Mouse (Mus musculus): ENCODE measurements around the gene Prdm16.

The Prdm16 gene

DNA sequence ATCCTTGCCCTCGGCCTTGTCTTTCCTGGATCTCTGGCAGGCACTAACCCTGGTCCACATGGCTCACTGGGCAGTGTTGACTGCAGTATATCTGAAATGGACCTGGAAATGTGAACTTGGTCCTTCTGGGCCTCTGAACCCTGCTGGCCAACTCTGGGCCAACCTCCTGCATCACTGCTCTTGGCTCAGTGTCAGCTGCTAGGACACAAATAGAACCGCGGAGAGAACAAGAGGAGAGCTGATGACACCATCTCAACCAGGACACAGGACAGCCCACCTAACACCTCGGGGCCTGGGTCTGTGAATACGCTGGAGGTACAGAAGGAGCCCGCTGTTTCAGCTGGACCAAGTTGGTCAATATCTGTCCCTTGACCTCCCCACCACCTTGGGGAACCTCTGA lies 73.5 kb downstream of the Prdm16 start:
- TF ChIP-seq GATA4 (IDR thresholded peaks at IDR 0.05; ENCODE audit: insufficient replicate concordance, low read length) = no peak

DNA sequence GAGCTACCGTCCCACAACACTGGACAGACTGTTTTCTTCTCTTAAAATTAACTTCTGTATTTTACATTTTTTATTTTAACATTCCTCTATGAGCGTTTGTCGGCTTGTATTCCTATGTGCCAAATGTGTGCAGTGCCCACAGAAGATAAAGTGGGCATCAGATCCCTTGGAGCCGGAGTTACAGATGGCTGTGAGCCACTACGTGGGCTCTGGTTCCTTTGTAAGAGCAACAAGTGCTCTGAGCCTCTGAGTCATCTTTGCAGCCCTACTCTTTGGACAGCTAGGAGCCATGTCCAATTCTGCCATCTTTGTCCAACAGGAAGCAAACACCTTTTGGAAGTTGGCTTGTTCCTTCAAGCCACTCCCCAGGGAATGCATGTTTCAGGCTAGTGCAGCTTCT lies 78.6 kb downstream of the Prdm16 start:
- TF ChIP-seq GATA4 (IDR thresholded peaks at IDR 0.05; ENCODE audit: insufficient replicate concordance, low read length) = no peak

DNA sequence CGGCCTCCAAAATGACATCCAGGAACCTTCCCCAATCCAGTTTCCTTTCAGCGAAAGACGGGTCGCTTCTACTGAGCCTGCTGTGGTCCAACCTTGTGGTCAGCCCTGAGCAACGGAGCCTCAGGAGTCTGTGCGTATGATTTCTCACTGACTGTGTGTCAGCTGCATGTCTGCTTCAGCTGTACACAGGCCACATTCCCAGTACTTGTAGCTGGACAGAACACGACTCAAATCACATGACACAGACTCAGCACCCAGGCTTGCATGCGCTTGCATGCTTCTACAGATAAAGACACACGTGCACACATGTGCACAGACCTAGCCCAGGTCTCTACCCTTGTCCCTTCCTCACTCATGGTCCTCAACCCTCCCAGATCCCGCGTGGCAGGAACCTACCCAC lies 79.5 kb downstream of the Prdm16 start:
- no peak for TF ChIP-seq GATA4 (IDR thresholded peaks at IDR 0.05; ENCODE audit: insufficient replicate concordance, low read length)

DNA sequence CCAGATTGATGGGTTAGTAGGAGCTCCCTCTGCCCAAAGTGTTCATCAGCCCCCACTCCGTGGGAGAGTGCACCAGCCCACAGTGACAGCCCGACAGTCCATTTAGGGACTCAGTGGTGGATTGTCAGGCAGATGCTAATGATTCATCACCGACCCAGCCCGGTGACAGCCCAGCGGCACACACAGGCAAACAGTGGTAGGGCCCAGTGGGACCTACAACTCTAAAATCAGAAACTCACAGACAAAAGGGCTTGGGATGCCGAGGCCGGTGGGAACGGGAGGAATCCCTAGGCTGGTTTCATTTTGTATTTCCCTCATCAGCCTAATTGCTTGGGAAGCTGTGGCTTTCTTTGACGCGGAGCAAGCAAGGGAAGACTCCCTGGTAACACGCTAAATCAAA lies 80.3 kb downstream of the Prdm16 start:
- no peak for TF ChIP-seq GATA4 (IDR thresholded peaks at IDR 0.05; ENCODE audit: insufficient replicate concordance, low read length)

DNA sequence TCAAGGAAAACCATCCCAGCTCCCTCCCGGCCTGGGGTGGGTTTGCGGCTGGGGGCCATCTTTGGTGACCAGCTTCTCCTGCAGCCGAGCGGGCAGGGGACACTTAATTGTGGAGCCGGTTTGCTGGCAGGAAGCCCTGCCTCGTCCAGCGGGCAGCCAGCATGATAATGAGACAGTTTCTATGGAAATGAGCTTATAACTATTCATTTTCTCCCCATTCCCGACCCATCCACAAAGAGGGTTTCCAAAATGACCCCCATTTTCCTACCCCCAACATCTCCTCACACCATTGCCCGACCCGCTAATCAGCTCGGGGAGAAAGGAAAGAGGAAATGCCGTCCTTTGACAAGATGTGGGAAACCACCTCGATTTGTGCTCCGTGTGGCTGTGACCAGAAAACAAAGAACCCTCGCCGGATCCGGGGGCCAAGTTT lies 86.7 kb downstream of the Prdm16 start:
- TF ChIP-seq GATA4 (IDR thresholded peaks at IDR 0.05; ENCODE audit: insufficient replicate concordance, low read length) = no peak

DNA sequence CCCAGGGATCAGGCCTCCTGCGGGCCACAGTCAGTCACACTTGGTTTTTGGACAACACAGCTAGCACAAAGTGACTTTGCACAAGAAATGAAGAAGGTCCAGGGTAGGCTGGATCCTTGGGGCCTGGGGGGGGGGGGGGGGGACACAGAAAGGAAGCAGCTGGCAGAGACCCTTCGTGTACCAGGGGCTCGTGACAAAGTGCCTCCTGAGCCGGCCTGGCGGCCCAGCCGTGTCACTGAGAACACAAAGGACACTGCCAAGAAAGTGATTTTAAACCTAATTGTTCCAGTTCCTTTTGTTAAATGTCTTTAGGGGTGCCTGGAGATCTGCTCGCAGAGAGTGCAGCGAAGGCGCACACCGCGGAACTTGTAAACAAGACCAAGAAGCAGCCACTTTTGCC lies 87.2 kb downstream of the Prdm16 start:
- TF ChIP-seq GATA4 (IDR thresholded peaks at IDR 0.05; ENCODE audit: insufficient replicate concordance, low read length) = no peak

DNA sequence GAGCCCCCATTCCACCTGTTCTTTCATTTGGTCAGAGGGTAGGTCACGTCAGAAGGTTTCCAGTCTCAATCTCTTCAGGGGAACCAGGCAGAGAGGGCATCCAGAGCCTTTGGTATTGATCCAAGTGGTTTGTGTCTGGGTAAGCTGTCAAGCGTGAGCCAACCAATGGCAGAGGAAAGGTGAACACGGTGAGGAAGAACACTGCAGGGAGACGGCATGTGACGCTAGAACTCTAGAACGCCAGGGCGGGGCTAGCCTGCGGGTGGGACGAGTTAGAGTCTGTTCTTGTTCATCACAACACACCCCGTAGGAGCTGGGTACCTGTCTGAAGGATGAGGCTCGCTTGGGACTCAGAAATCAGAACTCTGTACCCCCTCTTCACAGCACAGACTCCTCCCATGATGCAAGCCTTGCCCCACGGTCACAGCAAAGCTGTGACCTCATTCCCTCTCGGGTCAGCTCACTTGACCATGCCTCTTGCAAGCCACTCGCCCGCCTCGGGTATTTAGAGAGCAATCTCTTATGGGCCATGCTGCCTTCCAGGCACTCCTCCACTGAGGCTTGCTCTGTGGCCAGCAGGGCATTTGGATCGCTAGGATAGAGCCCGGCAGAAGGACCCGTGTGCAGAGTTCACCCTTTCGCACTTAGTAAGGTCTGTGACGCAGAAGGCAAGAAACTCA lies 89.4 kb downstream of the Prdm16 start:
- no peak for TF ChIP-seq GATA4 (IDR thresholded peaks at IDR 0.05; ENCODE audit: insufficient replicate concordance, low read length)

DNA sequence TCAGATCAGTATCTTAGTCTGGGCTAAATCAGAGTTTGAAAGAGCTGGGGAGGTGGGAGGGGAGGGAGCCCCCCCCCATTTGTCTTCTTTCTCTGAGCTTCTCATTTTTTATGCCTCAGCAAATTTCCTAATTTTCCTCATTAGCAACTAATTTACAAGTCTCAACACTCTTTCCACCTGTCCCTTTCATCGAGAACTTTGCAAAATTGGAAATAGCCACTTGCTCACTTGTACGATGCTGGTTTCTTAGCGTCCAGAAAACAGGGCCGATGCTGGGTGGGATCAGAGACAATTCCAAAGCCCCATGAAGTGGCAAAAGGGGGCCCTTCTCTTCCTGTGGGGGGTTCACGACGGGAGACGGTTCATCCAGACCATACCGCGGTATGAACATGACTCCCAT lies 91.4 kb downstream of the Prdm16 start:
- TF ChIP-seq GATA4 (IDR thresholded peaks at IDR 0.05; ENCODE audit: insufficient replicate concordance, low read length) = no peak

DNA sequence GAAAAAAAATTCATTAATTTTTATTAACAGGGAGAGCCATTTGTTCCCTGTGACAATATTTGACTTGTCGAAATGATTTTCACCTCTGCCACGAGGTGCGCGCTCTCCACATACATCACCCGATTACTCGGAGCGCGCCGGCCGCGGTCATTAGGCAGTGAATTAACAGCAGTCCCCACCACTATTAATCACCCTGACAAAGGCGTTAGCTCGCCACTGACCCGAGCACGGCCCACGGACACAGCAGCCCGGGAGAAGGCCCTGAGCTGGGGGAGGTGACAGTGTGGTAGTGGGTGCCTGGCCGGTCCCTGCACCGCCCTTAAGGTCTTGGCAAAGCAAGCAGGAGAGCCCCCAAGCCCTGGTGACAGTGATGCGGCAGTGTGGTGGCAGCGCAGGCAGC lies 92.8 kb downstream of the Prdm16 start:
- no peak for TF ChIP-seq GATA4 (IDR thresholded peaks at IDR 0.05; ENCODE audit: insufficient replicate concordance, low read length)

DNA sequence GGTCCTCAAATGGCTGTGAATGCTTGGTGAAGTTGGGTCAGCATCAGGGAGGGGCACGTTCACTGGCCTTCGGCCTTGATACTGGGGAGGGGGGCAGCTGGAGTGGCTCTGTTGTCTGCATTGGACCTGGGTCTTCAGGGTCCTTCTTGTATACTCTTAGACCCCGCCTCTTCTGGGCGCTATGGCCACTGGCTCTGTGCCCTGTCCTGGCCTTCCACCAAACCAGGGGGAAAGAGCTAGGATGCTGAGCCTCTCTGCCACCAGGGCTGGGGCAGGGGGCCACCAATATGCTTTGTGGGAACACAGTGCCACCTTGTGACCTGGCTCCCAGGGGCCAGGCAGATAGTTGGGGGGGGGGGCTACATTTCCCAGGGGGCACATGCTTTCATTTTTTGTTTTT lies 93.5 kb downstream of the Prdm16 start:
- TF ChIP-seq GATA4 (IDR thresholded peaks at IDR 0.05; ENCODE audit: insufficient replicate concordance, low read length) = no peak

DNA sequence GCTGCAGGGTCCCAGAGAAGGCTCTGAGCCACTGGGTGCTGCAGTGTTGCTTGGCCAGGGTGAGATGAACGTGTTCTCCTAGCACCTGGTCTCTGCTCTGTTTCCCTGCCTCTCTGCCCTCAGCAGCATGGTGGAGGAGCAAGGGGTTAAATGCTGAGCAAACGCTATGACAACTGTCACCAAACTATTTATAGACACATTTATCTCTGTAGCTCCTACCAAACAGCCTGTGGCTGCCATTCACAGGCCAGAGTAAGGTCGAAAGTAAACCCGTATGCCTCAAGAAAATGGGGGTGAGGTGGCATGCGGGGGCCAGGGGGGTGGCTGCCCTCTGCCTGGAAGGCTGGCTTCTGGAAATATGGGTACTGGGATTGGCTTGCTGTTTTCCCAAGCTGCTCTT lies 94.1 kb downstream of the Prdm16 start:
- no peak for TF ChIP-seq GATA4 (IDR thresholded peaks at IDR 0.05; ENCODE audit: insufficient replicate concordance, low read length)

DNA sequence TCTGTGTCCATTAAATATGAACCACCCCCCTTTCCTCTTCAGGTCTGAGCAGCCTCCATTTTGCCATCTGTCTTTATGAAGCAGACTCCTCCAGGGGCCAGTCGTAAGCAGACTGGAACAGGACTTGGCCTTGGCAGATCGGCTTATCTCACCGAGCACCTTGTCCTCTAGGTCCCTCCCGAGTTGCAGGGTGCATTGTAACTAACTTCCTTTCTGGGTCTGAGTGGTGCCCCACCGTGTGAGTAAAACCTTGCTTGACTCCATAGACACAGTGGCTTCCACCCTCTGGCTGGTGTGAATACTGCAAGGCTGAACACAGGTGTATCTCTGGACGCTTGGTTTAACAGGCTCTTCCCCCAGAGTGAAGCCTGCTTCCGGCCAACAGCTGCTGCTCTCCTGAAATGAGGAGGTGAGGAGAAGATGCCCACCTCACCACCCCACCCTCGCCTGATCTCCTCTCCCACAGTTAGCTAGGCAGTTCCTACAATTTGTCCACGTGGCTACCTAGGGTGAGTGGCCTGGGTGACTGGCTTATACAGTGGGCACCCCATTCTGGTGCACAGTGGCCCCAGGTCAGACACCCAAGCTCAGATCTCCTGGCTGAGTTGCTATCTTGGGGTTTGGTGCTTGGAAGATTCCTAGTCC lies 94.9 kb downstream of the Prdm16 start:
- no peak for TF ChIP-seq GATA4 (IDR thresholded peaks at IDR 0.05; ENCODE audit: insufficient replicate concordance, low read length)

DNA sequence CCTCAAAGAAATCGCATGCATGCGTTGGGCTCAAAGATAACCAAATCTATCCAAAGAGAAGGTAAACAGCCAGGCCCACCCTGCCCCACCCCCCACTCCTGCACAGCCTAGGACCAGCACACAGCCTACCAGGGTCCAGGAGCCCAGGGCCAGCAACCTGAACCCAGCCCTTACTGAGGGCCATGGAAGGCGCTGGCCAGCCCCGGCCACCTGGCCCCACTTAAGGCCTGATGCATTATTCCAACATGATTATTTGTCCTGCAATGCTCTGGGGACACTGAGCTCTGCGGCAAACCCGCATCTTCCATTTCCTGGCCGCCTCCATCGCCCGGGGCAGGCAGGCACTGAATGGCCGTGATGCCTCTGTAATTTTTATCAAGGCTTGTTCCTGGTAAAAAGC lies 96.0 kb downstream of the Prdm16 start:
- no peak for TF ChIP-seq GATA4 (IDR thresholded peaks at IDR 0.05; ENCODE audit: insufficient replicate concordance, low read length)

DNA sequence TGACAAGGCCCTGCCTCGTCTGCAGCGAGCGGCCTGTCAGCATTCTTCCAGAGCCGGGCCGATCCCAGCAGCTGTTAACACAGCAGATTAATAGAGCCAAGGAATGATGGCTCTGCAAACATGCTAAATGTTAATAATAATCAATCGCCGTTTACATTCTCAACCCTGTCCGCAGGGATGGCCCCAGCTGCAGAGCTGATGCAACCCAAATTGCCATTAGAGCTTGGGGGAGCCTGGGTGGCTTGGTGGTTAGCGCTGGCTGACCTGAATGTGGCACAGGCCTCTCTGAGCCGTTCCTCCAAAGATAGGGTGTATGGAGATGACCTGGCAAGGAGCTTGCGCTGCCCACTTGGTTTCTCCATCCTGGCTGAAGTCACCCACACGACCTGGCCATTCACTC lies 97.0 kb downstream of the Prdm16 start:
- no peak for TF ChIP-seq GATA4 (IDR thresholded peaks at IDR 0.05; ENCODE audit: insufficient replicate concordance, low read length)

DNA sequence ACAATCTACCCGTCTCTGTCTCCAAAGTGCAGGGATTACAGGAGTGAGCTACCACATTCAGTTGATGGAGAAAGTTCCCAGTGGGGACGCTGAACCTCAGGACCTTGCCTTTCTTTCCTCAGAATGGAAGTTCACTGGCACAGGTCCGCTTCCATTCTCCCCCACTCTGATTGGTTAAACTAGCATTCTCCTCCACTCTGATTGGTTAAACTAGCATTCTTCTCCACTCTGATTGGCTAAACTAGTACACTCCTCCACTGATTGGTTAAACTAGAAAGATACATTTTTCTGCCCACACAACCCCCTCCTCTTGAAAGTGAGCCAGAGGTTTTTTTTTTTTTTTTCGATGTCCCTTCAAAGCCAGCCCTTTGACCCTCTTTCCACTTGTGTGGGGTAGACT lies 97.9 kb downstream of the Prdm16 start:
- no peak for TF ChIP-seq GATA4 (IDR thresholded peaks at IDR 0.05; ENCODE audit: insufficient replicate concordance, low read length)

DNA sequence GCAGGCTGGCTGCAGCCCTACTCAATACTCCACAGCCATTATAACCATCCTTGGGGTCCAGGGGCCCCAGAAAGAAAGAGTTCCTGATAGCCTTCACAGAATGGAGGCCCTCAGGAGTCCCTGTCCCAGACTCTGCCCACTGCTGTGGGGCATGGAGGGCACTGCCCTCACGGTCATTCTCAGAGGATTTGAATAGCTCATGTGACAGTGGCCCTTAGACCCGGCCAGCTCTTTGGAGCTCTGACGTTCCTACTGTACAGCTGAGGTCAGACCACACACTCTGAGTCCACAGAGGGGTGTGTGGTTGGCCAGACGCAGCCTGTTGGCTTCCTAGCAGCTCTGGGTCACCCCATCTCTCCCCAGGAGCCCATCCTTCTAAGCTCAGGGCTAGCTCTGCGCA lies 100.6 kb downstream of the Prdm16 start:
- no peak for TF ChIP-seq GATA4 (IDR thresholded peaks at IDR 0.05; ENCODE audit: insufficient replicate concordance, low read length)

DNA sequence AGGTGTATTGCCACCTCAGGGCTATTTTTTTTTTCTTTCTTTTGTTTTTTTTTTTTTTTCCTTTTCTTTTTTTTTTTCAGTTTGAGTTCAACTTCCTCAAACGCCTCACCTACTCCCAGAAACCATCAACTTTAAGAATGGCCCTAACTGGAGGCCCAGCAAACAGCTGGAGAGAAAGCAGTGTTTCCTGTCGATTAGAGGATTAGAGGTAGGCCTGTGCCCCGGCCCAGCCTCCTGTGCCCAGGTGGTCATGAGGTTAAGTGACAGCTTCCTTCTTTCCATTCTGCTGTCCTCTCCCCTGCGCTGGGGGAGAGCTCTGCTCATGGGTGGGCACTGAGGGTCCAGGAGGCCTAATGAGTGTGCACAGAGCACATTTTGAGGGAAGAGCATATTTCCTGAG lies 105.3 kb downstream of the Prdm16 start:
- no peak for TF ChIP-seq GATA4 (IDR thresholded peaks at IDR 0.05; ENCODE audit: insufficient replicate concordance, low read length)

All from liver, adult (tissue).